Mouse (Mus musculus) forebrain, embryonic 13.5 days (tissue): ENCODE measurements around the gene Top2a. TPM values are rescaled to one million over a fixed set of nuclear protein-coding genes. Genes with fewer than 3 reads are reported as not detected.

ENCODE experiments used
- ATAC-seq: fragments of 200-750 bp; cut with Nextera tagmentation; 2 replicates; pipeline ENCODE4 v1.8.0; 2017
- H3K27ac ChIP-seq: fragments of 300-500 bp; sonication (generic); 2 replicates; pipeline ENCODE4 v1.5.1; 2015; ENCODE audit warnings: inconsistent platforms, mild to moderate bottlenecking, moderate library complexity
- H3K27me3 ChIP-seq: fragments of 300-500 bp; sonication (generic); 2 replicates; pipeline ENCODE4 v1.6.1; 2015; ENCODE audit warnings: mild to moderate bottlenecking, inconsistent platforms
- H3K36me3 ChIP-seq: fragments of 300-500 bp; sonication (generic); 2 replicates; pipeline ENCODE4 v1.6.1; 2015; ENCODE audit warnings: mild to moderate bottlenecking, inconsistent platforms; ENCODE audit not compliant: poor library complexity, severe bottlenecking
- H3K4me1 ChIP-seq: fragments of 300-500 bp; sonication (generic); 2 replicates; pipeline ENCODE4 v1.6.1; 2015; ENCODE audit warnings: inconsistent platforms
- H3K4me2 ChIP-seq: fragments of 300-500 bp; sonication (generic); 2 replicates; pipeline ENCODE4 v1.6.1; 2015; ENCODE audit warnings: inconsistent platforms, mild to moderate bottlenecking, moderate library complexity
- H3K4me3 ChIP-seq: fragments of 300-500 bp; sonication (generic); 2 replicates; pipeline ENCODE4 v1.5.1; 2015; ENCODE audit warnings: mild to moderate bottlenecking, inconsistent platforms
- H3K9ac ChIP-seq: fragments of 300-500 bp; sonication (generic); 2 replicates; pipeline ENCODE4 v1.6.1; 2015; ENCODE audit warnings: mild to moderate bottlenecking, inconsistent platforms
- H3K9me3 ChIP-seq: fragments of 300-500 bp; sonication (generic); replicated peaks from 2 replicates; pipeline ENCODE4 v1.6.1; 2016; ENCODE audit warnings: inconsistent platforms
- WGBS: fragments of 180-500 bp; shearing (Covaris S2); methylation state at CpG from one replicate; pipeline ENCODE4 v1.1.7; 2015; 5-methylcytosine and 5-hydroxymethylcytosine counted together
- polyA plus RNA-seq: library from polyadenylated mRNA; unstranded; fragments of >200 nt; fragmentation: Nextera tagmentation; extraction: Ambion mirVana; gene quantifications from 2 replicates; pipeline ENCODE4 v1.2.1, GENCODE M21; 2015

Top2a gene
- polyA plus RNA-seq, 1 experiment from 2014 or later: 284 TPM

DNA sequence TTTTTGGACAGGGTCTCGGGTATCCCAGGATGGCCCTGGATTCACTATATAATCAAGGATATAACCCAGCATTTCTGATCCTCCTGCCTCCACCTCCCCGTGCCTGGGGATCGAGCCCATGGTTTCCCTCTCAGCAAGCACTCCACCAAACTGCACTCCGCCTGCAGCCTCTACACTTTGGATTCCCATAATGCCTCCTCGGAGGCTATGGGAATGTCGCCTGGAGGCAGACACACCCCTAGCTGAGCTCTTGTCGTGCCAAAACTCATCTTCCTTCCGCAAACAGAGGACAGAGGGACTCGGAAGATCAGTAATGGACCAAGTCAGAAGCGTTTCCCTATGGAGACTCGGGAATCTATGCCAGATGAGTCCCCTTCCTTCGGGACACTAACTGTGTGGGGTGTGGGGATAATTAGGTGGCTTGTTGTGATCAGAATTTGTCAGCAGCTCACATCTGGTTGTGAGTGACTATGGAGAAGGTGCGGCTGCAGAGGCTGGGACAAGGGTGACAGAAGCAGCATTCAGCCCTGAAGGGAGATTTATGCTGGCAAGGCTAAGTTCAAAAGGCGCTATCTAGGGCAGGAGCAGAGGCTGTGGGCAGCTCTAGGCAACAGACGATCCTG is 45.4 kb downstream of the Top2a start:
- H3K4me2 ChIP-seq: no peak overlapping the region
- peaks cover 17% of the 10 kb centered on the region; the same call in 1 of the 2 replicates for H3K4me1 ChIP-seq
- no peak overlapping the region for H3K4me3 ChIP-seq
- H3K9ac ChIP-seq: no peak overlapping the region
- no peak overlapping the region for H3K27ac ChIP-seq
- peaks cover 28% of the 10 kb centered on the region for H3K27me3 ChIP-seq
- ATAC-seq: no peak
- H3K36me3 ChIP-seq: peaks cover 2% of the 10 kb centered on the region
- H3K9me3 ChIP-seq: no peaks in the 10 kb centered on the region
- 74% methylated on average over 15 of the region's 15 CpGs for WGBS

DNA sequence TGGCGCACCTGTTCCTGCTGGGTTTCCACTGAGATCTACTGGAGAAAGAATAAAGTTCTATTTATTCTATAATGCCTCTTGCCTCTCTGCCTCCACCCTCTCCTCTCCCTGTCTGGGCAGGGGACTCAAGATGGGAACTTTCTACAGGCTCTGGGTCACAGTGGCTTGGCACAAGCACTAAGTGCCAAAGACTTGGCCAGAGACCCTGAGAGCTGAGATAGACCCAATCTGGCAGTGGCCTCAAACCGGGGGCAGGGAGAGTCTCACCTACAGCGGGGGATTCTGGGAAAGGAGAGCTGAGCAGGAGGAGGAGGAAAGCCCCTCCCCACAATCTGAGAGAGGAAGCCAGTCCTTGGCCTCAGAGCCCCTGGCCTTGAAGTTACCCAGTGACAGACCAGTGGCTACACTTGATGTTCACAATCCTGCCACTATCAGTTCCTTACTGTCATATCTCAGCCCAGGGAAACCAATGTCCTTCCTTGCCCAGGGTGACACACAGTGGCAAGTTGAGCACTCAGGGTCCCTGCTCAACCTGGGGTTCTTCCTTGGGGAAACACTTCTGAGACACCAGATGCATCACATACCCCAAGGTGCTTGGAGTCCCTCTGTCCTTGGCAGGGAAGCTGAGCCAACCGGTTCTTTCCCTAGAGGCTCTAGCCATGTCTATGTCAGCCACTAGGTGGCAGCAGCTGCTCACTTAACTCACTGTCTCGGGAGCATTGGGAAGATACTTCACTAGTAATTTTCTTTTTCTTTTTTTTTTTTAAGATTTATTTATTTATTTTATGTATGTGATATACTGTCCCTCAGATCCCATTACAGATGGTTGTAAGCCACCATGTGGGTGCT is 48.9 kb downstream of the Top2a start:
- Histone ChIP-seq H3K27me3 (no peaks in the 10 kb centered on the region), H3K4me3 (no peak overlapping the region), H3K4me2 (no peak overlapping the region), H3K4me1 (peaks cover 17% of the 10 kb centered on the region), H3K27ac (no peak overlapping the region), H3K9me3 (no peaks in the 10 kb centered on the region), H3K9ac (no peak overlapping the region), H3K36me3 (peaks cover 22% of the 10 kb centered on the region)
- WGBS: 54% methylated on average over 5 of the region's 5 CpGs
- 0 out of 2 replicates have a peak, but pooled peaks have one; percentile 3 for ATAC-seq

DNA sequence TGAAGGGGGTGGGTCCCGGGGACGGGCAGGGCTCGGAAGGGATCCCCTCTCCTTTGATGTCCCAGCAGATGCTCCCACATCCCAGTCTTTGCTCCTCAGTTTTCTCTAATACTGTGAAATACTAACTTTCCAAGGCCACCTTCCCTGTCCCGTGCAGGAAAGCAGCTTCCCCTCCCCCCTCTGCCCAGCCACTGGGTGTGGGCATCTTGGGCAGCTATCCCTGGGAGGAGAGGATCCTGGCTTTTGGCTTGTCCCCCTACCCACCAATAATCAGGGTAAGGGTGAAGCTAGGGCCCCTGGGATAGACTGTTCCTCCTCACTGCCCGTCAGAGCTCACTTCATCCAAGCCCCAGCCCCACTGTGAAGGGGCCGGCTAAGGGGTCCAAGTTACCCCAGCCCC is 49.8 kb downstream of the Top2a start:
- Histone ChIP-seq H3K4me1 (peaks cover 26% of the 10 kb centered on the region), H3K9me3 (no peaks in the 10 kb centered on the region), H3K4me2 (no peak overlapping the region), H3K27me3 (no peaks in the 10 kb centered on the region), H3K27ac (no peak overlapping the region), H3K9ac (no peak overlapping the region), H3K36me3 (peaks cover 23% of the 10 kb centered on the region), H3K4me3 (no peak overlapping the region)
- WGBS: 76% methylated on average over 6 of the region's 6 CpGs
- no peak for ATAC-seq

DNA sequence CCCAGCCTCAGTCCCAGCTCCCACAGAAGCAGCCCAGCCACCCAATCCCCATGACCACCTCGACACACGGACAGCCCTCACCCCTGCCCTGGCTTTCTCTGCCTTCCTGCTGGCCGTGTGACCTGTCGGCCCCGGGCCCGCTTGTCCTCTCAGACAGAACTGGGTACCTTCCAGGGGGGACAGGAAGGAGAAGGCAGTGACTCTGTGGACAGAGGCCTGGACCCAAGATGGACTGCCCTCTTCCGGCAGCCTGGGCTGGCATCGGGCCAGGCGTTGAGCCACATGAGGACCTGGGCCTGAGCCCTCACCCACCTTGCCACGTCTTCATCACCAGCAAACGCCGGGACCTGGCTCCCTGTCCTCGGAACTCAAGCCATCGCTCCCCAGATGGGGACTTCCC is 50.4 kb downstream of the Top2a start:
- Histone ChIP-seq H3K27me3 (no peaks in the 10 kb centered on the region), H3K36me3 (peaks cover 23% of the 10 kb centered on the region), H3K27ac (no peak overlapping the region), H3K4me3 (no peak overlapping the region), H3K9ac (no peak overlapping the region), H3K9me3 (no peaks in the 10 kb centered on the region), H3K4me1 (peaks cover 32% of the 10 kb centered on the region), H3K4me2 (no peak overlapping the region)
- WGBS: 87% methylated on average over 14 of the region's 14 CpGs
- no peak for ATAC-seq

DNA sequence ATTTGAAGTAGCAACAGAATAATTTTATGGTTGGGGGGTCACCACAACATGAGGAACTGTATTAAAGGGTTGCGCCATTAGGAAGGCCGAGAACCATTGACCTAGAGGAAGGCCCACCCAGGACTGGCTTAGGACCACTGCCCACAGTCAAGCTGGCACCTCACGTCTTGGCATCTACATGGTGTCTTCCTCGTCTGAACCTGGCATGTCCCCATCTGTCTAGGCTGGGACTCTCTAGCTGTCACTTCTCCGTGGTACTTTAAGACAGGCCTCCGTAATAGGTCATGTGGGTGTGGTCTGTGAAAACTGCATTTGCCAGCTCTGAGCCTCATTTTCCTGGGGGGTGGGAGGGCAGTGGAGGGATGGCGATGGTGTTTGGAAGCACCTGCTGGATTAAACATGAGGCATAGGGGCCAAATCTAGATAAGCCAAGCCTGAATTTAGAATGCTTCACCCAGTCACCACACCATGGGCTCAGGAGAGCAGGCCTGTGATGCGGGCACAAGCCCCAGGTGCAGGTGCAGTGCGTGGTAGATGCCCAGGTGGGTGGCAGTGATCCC is 51.1 kb downstream of the Top2a start:
- no peaks in the 10 kb centered on the region for H3K27me3 ChIP-seq
- no peak overlapping the region for H3K27ac ChIP-seq
- 90% methylated on average over 9 of the region's 9 CpGs for WGBS
- H3K36me3 ChIP-seq: peaks cover 23% of the 10 kb centered on the region
- no peaks in the 10 kb centered on the region for H3K9me3 ChIP-seq
- H3K9ac ChIP-seq: no peak overlapping the region
- H3K4me1 ChIP-seq: peaks cover 39% of the 10 kb centered on the region
- no peak overlapping the region for H3K4me3 ChIP-seq
- H3K4me2 ChIP-seq: no peak overlapping the region
- ATAC-seq: no peak

DNA sequence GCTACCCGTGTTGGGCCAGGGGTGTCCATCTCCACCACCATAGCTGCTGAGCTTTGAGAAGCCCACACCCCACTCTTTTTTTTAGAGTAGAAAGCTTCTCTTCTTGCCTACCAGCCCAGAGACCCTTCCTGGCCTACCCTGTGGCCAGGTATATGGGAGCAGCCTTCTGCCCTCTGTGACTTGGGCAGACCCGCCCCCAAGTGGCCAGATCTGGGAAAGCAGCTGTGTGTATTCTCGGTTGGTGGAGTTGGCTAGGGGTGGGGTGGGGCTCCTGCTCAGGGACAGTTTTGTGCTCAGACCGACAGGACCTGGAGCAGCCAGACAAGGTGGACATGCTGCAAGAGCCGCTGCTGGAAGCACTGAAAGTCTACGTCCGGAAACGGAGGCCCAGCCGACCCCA is 51.8 kb downstream of the Top2a start:
- Histone ChIP-seq H3K4me1 (peaks cover 46% of the 10 kb centered on the region), H3K27me3 (no peaks in the 10 kb centered on the region), H3K27ac (0 out of 2 replicates have a peak overlapping the region, but pooled peaks have one; percentile 96), H3K9me3 (no peaks in the 10 kb centered on the region), H3K4me2 (no peak overlapping the region), H3K36me3 (peaks cover 23% of the 10 kb centered on the region), H3K4me3 (no peak overlapping the region), H3K9ac (no peak overlapping the region)
- ATAC-seq: no peak
- WGBS: 51% methylated on average over 9 of the region's 9 CpGs

DNA sequence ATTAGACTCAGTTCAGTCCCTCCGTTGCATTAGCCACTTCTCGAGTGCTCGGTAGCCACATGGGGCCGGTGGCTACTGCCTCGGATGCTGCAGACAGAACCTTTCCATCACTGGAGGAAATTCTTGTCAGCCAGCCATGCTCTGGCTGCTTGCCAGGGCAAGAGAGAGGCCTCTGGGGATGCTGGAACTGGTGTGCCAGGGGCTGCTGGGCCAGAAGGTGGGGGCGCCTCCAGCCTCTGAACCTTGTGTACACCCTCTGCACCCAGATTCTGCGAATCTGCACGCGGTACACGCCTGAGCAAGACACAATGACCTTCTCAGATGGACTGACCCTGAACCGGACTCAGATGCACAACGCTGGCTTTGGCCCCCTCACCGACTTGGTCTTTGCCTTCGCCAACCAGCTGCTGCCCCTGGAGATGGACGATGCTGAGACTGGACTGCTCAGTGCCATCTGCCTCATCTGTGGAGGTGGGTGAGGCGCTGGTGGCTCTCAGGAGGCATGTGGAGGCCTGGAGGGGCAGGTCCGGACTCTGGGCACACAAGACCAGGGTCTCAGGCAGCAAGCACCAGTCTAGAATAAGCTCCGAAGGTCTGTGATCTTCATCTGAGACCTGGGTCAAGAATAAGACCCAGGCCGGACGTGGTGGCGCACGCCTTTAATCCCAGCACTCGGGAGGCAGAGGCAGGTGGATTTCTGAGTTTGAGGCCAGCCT is 52.5 kb downstream of the Top2a start:
- no peaks in the 10 kb centered on the region for H3K9me3 ChIP-seq
- peak overlapping the region; percentile 11 for H3K4me2 ChIP-seq
- H3K27me3 ChIP-seq: no peaks in the 10 kb centered on the region
- peak overlapping the region; percentile 48 for H3K9ac ChIP-seq
- ATAC-seq: no peak
- 66% methylated on average over 23 of the region's 23 CpGs for WGBS
- no peak overlapping the region for H3K4me3 ChIP-seq
- H3K4me1 ChIP-seq: peaks cover 54% of the 10 kb centered on the region
- peak overlapping the region; percentile 96 for H3K27ac ChIP-seq
- peaks cover 23% of the 10 kb centered on the region for H3K36me3 ChIP-seq

DNA sequence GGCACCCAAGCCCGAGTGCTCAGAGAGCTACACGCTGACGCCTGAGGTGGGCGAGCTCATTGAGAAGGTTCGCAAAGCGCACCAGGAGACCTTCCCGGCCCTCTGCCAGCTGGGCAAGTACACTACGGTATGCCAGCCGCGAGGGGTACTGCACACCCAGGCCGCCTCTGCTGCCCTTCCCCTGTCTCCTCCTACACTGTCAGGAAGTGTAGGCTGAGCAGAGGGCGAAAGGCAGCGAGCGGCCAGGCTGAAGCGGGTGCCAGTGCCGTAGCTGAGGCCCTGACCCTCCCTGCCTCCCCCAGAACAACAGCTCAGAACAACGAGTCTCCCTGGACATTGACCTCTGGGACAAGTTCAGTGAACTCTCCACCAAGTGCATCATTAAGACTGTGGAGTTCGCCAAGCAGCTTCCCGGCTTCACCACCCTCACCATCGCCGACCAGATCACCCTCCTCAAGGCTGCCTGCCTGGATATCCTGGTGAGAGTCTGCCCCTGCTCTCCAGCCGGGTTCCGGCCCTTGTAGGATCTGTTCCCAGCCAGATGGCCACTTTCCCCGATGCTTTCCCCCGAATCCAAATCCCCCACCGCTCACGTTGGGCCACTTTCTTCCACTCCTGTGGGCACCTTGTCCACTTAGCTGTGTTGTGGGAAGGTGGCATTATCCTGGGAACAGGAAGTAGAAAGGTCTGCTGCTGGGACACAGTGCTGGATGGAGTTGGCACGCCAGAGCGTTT is 53.6 kb downstream of the Top2a start:
- Histone ChIP-seq H3K9ac (peak overlapping the region; percentile 58), H3K4me3 (0 out of 2 replicates have a peak overlapping the region, but pooled peaks have one; percentile 3), H3K4me2 (peak overlapping the region; percentile 55), H3K36me3 (peaks cover 23% of the 10 kb centered on the region), H3K9me3 (no peaks in the 10 kb centered on the region), H3K4me1 (peaks cover 65% of the 10 kb centered on the region), H3K27ac (peak overlapping the region; percentile 96), H3K27me3 (no peaks in the 10 kb centered on the region)
- ATAC-seq: peak; percentile 7; the same call in 1 of the 2 replicates
- WGBS: 52% methylated on average over 29 of the region's 29 CpGs

DNA sequence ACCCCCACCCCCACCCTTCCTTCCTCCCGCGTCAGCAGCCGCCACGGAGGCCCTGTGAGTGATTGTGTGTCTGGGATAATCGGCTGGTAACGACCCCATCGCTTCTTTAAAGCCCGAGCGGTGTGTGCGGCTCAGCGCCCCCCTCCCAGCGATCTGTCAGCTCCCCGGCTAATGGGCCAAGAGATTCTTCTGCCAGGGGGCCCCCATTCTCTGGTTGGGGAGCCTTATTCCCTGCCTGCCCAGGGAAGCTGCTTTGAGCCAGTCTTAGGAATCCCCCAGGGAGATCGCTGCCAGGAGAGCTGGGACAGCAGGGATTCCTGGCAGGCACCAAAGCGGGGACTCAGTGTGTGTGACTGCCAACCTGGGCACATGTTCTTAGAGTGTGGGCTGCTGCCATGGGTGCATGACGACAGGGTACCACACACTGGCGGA is 54.5 kb downstream of the Top2a start:
- peak overlapping the region; percentile 58 for H3K9ac ChIP-seq
- H3K27me3 ChIP-seq: no peaks in the 10 kb centered on the region
- peaks cover 73% of the 10 kb centered on the region for H3K4me1 ChIP-seq
- H3K9me3 ChIP-seq: no peaks in the 10 kb centered on the region
- ATAC-seq: peak; percentile 75
- 4% methylated on average over 15 of the region's 17 CpGs for WGBS
- H3K4me2 ChIP-seq: peak overlapping the region; percentile 55
- H3K4me3 ChIP-seq: peak overlapping the region; percentile 21; the same call in 1 of the 2 replicates
- peaks cover 23% of the 10 kb centered on the region for H3K36me3 ChIP-seq
- peak overlapping the region; percentile 96 for H3K27ac ChIP-seq

DNA sequence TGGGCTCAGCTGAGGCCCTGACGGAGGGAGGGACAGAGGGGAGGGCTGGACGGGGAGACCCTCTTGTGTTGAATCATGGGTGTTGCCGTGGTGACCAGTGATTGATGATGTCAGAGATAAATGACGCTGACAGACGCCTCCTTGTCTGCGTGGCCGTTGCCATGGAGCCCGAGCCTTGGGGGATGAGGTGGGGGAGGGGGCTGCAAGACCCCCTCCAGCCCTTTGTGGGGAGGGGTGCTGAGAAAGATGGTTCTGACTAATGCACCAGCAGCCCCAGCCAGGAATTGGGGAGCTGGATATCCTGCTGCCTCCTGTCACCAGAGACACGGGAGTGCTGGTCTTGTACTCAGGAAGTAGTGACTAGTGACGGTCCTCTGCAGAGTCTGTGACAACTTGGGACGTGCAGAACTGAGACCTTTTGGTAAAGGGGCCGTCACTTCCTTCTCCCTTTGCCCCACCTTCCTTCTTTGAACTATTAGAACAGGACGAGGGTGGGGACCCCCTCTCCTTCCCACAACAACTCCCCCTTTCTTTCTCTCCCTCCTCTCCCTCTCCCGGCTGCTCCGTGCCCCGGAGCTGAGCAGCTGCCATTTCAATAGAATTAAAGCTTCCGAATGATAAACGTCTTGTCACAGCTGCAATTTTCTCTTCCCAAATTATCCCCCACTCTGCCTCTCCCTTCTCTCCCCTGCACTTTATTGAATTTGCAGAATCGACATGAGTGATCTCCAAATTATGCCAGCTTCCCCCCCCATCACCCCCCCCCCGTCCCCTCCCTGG is 55.1 kb downstream of the Top2a start:
- peaks cover 23% of the 10 kb centered on the region for H3K36me3 ChIP-seq
- WGBS: 3% methylated on average over 20 of the region's 20 CpGs
- peak overlapping the region; percentile 47; the same call in 1 of the 2 replicates for H3K9ac ChIP-seq
- H3K4me3 ChIP-seq: peak overlapping the region; percentile 8
- H3K9me3 ChIP-seq: no peaks in the 10 kb centered on the region
- ATAC-seq: peak; percentile 55
- no peaks in the 10 kb centered on the region for H3K27me3 ChIP-seq
- peak overlapping the region; percentile 96 for H3K27ac ChIP-seq
- peak overlapping the region; percentile 55 for H3K4me2 ChIP-seq
- peaks cover 79% of the 10 kb centered on the region for H3K4me1 ChIP-seq
